Mouse (Mus musculus): ENCODE data around the gene Nf1. TPM values are rescaled to one million over a fixed set of nuclear protein-coding genes. Genes with fewer than 3 reads are reported as not detected.
A peak's percentile ranks its signal among the peaks of the same experiment; 100 is the strongest.

The Nf1 gene
- total RNA-seq, 2 experiments from 2014 or later, result 118 to 122 TPM

DNA sequence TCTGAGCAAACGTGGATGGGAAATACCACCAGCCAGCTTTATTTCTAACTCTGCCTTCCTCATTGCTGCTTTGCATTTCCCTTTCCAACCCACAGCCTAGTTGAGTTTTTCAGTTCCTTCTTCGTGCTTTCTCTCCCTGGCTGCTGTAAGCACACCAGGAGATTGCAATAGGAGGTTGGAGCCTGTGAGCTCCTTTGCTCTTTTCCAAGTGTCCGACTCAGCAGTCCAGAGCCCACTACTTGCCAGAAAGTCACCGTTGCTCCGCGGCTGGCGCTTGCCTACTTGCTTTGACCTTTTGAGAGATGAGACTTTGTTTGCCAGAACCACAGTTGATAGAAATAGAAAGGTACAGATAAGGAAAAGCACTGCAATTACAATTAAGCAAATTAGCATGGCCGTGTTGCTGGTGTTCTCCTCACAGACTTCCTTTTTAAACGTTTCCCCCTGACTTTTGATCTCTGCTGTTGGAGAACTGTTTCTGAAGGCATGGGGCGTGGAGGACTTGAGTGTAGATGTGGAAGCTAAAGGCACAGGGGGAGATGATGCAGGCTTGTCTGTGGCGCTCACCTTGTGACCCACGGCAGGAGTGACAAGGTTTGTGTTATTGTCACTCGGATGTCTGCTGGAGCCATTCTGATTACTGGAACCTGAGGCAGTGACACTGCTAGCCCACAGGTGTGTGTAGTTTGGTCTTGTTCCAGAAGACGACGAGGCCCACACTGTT lies 187.7 kb downstream of the Nf1 start:
- DNase-seq (ENCODE audit: low spot score in 2 of 2), result peak in 1 of 2 experiments; percentile 17

DNA sequence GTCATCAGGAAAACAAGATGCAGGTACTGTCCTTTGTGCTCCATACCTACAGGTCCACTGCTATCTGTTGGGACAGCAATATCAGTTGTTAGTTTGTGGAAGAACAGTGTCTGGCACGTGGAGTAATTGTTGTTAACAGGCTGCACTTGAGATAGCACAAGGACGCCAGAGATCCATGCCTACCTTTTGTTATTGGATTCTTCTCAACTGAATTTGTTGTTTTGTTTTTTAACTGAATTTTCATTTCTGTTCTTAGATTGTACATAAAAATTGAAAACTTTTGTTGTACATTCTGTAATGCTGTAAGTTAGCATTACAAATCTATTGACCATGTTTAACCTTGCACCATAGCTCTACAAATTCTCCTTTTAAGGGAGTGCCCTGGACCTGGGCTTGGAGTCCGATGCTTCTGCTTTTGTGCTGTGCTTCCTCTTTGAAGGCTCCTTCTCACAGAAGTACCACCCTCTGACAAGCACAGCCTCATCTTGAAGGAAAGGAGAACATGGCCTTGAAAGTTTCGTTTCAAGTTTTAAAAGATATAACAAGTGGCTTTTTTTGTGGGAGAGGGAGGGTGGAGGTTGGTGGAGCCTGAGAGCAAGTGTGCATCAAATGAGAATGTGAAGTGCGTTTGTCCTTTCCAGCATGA lies 188.4 kb downstream of the Nf1 start:
- DNase-seq (ENCODE audit: low spot score in 2 of 2), result no peak

GRCm38 (mm10) chr11:79528601-79529000 lies 189.1 kb downstream of the Nf1 start:
- DNase-seq (ENCODE audit: low spot score in 2 of 2), result no peak

DNA sequence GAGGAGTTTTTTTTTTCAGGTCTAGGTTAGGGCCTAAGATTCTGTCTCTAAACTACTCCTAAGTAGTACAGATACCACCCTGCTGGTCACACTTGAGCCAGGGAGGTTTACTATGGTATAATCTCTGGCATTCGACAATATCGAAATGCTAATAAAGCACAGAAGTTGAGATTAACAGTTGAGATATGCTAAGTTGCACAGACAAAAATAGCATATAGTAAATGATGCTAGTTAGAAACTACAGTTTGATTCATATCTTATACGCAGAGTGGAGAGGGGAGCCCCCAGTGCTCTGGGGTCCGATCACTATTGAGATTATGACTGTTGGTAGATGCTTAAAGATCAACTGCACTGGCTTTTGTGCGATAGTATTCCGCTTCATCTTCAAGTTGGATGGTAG lies 189.7 kb downstream of the Nf1 start:
- DNase-seq (ENCODE audit: low spot score in 2 of 2), result no peak

DNA sequence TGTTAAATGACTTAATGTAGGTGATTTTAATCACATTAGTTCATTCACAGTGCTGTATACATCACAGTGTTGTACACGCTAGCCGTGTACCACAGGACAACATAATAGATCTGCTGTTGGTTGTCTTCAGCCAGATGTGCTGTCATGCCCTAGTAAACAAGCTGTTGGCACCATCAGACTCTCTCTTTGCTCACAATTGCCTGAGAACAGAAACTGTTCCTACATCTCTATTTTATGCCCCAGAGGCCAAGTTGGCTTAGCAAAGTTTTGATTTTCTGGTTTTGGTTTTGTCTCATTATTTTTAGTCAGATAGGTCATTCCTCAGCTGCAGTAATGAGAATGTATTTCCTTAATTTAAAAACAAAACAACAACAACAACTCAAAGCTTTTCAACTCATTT lies 190.2 kb downstream of the Nf1 start:
- no peak for DNase-seq (ENCODE audit: low spot score in 2 of 2)

DNA sequence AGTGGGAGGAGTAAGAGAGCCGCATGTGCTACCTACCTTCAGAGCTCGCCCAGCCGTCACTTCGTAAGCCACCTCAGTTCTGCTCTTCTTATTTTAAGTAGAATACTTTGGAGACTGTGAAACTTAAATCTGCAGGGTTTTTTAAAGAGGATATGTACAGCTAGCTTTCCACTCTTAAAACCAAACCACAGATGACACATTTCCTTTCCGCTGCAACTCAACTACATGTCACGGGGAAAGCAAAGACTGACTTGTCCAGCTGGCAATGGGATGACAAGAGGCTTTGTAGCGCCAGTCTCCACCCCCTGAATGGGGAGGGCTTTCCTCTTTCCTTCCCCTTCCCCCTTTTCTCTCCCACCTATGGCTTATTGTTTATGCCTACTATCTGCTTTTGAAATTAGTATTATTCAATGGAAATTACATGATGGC lies 190.9 kb downstream of the Nf1 start, which contains the start of the genes Evi2 and Evi2a:
Gene Evi2, minus strand, starts transcription at position 257 of the 429 bp plus-strand sequence.
Gene Evi2a, minus strand, starts transcription at position 277 of the 429 bp plus-strand sequence.
- no peak for DNase-seq (ENCODE audit: low spot score in 2 of 2)

DNA sequence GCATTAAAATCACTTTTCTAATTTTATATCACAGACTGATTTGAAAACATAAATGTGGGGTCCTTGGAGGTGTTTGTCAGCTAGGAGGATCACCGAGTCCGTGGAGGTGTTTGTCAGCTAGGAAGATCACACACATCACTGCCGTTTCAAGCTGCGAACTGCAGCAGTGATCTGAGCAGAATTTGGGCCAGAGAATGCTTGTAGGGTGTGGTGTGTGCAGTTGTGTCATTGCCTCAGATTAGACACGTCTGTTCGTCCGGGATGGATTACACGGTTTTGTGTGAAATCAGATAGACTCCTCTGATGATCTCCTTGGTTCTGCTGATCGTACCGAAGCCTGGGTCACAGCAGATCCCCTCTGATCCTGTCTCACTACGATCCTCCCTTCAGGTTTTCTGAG lies 191.3 kb downstream of the Nf1 start:
- no peak for DNase-seq (ENCODE audit: low spot score in 2 of 2)

GRCm38 (mm10) chr11:79531485-79531884 lies 192.0 kb downstream of the Nf1 start:
- no peak for DNase-seq (ENCODE audit: low spot score in 2 of 2)

DNA sequence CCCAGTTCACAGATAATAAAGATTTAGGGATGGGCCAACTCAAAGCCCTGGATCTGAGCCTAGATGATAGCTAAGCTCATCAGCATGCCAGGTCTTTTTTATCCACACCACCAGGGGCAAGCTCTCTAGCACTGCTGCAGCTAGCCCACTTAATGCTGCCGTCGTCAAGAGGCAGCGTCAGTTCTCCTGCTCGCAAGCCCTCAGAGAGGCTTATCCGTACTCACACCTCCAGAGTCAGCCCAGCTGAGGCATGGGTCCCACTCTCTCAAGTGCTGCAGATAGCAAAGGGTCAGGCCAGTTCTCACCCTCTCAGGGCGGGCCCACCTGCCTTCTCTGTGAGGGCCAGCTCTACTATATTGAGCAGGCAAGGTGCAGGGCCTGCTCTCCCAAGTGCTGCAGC lies 193.8 kb downstream of the Nf1 start:
- no peak for DNase-seq (ENCODE audit: low spot score in 2 of 2)

DNA sequence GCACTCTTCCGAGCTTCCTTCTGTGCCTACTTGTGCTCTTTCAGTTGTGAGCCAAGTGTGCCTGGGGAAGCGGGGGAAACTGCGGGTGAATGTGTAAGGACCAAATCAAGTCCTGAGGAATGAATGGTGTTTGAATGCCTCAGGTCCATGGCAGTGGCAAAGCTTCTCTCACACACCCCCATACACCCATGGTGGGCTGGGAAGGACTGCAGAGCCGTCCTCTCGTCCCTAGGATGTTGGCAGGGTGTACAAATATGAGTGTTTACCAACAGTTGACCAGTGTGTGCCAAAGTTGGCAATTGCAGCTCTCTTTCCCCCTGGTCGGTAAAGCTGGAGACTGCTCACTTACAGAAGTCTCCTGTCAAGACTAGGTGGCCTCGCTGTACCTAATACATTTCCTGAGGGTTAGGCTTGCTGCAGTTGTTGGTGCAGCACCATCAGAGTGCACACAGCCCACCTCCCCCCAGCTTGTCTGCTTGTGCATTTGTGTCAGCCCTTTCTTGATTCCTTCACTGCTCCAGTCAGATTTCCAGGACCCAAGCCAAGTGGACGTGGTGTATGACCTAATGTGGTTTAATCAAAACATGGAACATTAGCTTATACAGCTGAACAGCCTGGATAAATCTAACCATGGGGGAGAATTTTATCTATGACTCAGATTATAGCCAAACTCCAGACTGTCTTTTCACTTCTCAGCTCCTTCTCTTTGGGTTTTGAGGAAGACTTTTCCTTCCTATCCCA lies 194.6 kb downstream of the Nf1 start:
- peak in 1 of 2 experiments; percentile 21 for DNase-seq (ENCODE audit: low spot score in 2 of 2)

GRCm38 (mm10) chr11:79535554-79535953 lies 196.1 kb downstream of the Nf1 start:
- no peak for DNase-seq (ENCODE audit: low spot score in 2 of 2)

GRCm38 (mm10) chr11:79536293-79536692 lies 196.8 kb downstream of the Nf1 start:
- DNase-seq (ENCODE audit: low spot score in 2 of 2), result no peak

- no peak for DNase-seq (ENCODE audit: low spot score in 2 of 2)
Measured at GRCm38 (mm10) chr11:79552622-79553021, 213.1 kb downstream of the Nf1 start.

DNA sequence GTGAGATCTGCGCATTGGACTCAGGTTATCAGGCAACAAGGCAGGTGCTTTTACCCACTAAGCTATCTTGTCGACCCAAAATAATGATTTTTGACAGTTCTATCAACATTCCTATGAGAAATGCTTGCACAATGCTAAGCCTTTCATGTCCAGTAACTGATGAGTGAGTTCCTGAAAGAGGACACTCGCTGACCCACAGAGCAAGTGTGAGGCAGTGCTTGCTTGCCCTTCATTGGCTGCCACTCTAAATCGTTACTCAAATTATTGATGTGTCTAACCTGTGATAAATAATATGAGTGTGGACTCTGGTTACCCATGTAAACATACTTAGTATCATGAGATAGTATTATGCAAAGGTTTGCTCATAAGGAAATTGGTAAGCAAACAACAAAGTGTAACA lies 221.0 kb downstream of the Nf1 start:
- DNase-seq (ENCODE audit: low spot score in 2 of 2), result no peak

- no peak for DNase-seq (ENCODE audit: low spot score in 2 of 2)
Measured at GRCm38 (mm10) chr11:79563493-79563892, 224.0 kb downstream of the Nf1 start.

DNA sequence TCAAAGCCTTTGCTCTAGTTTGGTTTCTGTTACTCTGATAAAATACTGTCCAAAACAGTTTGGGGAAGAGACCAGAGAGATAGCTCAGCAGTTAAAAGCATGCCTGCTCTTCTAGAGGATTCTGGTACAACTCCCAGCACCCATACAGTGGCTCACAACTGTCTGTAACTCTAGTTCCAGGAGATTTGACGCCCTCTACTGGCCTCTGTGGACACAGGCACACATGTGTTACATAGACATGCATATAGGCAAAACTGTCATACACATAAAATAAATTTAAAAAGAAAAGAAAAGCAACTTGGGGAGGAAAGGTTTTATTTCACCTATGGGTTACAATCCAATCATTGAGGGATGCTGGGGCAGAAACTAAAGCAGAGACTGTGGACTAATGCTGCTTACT lies 227.5 kb downstream of the Nf1 start:
- DNase-seq (ENCODE audit: low spot score in 2 of 2), result no peak

DNA sequence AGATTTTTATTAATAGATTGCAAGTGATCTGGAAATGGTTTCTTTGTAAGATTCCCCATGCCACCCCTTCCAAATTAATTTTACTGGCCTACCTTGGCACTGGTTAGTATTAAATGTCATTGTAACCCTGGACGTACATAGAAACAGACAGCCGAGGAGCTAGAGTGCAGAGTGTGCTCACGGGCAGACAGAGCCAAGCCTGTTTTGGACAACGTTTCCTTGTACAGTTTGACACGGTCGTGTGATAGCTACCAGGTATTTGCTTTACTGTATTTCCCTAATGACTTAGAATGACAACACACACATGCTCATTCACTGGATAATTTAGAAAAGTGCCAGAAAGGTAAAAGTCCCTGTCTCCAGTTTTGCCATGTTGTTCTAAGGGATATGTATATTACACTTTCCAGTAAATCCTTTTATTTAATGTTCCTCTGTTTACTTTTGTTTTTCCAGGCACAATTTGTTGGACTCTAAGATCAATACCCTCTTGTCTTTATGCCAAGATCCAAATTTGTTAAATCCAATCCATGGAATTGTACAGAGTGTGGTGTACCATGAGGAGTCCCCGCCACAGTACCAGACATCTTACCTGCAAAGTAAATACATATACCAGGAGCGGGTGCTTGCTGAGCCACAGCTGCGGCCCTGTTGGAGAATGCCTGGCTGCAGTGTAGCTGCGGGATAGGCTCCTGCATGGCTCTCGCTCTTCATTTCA lies 228.9 kb downstream of the Nf1 start:
- no peak for DNase-seq (ENCODE audit: low spot score in 2 of 2)

DNA sequence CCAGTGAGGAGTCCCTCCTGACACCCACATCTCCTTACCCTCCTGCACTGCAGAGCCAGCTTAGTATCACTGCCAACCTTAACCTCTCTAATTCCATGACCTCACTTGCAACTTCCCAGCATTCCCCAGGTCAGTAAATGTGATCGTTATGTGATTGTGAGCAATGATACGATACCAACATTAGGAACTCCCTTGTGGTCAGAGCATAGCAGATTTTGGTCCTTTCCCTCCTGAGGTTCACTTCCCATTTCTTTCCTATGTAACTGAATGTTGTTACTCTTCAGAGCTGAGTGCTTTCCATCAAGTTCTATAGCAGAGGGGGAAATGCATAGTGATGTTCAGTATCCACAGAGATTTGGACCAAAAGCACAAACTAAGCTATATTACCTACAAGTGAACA lies 230.8 kb downstream of the Nf1 start:
- DNase-seq (ENCODE audit: low spot score in 2 of 2), result no peak

DNA sequence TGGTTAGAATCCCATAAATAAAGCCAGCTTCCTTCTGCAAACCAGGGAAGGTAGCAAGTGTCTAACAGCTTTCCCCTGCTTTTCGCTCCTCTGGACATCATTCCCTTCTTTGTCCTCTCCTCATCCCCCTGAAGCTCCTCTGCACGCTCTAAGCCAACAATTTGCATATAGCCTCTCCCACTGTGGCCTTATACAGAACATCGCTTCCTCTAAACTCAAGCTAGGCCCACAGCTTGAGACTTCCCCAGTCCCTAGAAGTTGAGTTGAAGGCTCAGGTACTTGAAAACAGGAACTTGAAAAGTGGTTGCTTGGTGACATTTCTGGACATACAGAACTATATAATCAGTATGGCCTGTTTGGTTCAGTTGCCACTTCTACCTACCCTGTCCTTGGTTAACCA lies 234.3 kb downstream of the Nf1 start:
- no peak for DNase-seq (ENCODE audit: low spot score in 2 of 2)

DNA sequence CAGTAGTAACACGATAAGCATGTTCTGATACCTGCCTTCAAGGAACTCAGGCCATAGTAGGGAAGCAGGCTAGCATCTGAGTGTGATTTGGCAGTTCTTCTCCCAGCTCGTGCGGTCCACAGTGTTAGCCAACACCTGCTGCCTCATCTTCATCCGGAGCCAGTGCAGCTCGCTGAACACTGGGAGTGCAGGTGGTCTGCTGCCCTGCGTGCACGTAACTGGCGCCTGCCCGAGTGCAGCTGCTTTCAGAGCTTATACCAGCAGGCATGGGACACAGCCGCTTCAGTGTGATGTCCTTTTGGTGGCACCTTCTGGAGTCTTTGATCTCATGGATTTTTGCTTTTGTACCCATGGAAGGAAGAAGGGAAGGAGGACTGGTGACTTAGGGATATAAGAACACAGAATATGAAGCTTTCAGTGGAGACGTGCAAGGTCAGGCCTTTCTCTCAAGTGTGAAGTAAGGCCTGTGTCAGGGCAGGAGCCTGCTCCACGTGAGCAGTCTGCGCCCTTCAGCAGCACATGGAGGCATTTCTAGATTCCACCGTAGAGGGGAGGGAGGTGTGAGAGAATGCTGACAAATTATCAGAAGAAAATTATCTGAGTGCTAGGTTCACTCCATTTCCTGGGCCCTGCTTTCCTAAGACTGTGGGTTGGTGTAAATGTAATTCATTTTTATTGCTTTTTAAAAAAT lies 236.0 kb downstream of the Nf1 start:
- no peak for DNase-seq (ENCODE audit: low spot score in 2 of 2)

DNA sequence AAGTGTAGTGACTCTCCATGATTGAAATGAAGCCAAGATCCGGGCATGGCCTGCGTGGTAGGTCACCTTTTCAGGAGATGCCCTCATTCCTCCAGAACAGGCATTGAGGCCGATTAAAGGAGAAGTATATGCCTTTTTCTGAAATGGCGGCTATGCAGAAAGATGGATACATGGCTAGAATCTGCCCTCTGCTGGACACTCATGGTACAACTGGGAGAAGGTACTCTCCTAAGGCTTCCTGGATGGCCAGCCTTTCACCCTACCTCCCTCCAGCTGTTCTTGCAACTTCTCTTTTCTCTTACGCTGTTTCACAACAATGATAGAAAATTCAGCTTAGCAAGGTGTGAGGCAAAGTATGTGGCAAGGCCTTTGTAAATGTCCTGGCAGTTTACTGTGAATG lies 238.2 kb downstream of the Nf1 start:
- peak; percentile 87 for DNase-seq (ENCODE audit: low spot score in 2 of 2)

Measured in layer of hippocampus, postnatal 10 days (tissue).